In the genomic region with DNA sequence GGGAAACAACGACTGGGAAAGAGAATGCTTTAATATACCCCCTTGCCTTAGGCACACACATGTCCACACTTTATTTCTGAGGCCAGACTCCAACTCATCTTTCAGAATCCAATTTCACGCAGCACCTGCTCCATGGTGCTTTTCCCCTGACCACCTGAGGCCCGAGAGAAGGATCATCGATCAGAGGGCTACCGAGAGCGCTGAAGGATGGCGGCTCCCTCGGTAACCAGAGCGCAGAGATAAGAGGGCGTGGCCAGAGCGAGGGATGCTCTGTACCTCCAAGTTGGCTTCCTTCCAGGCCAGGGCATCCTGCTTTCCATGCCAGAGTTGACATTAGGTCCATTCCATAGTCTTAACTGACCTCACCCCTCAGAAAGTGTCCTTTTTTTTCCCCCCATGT, we compare ENCODE assay signal across 8 mouse cellular contexts. TPM values are rescaled to one million over a fixed set of nuclear protein-coding genes. Genes with fewer than 3 reads are reported as not detected.
DNase-seq lines count a peak whose midpoint lies in the region; ATAC-seq and TF ChIP-seq lines count a peak whose summit lies in the region.

No protein-coding gene starts in this region.

- WGBS in embryonic facial prominence, embryonic 11.5 days: under 1% methylated on average over 11 of the region's 11 CpGs
- 0% methylated on average over 11 of the region's 11 CpGs for WGBS in intestine, embryonic 14.5 days

- no peaks in the 10 kb centered on the region; the same call in 1 of the 2 replicates for H3K36me3 ChIP-seq in embryonic facial prominence, embryonic 11.5 days (replicated peaks; ENCODE audit: control insufficient read depth, insufficient read depth, low read depth, low read length)
- H3K36me3 ChIP-seq in intestine, embryonic 14.5 days (ENCODE audit: control insufficient read depth, insufficient read depth, low read length): no peaks in the 10 kb centered on the region
- no peaks in the 10 kb centered on the region for H3K36me3 ChIP-seq in myocyte (ENCODE audit: control insufficient read depth, insufficient read depth)

- no peak for TF ChIP-seq CTCF in layer of hippocampus, adult 2 months (conservative IDR thresholded peaks at IDR 0.05)

- peak overlapping the region; percentile 93 for H3K9ac ChIP-seq in embryonic facial prominence, embryonic 11.5 days (replicated peaks; ENCODE audit: low read length)
- peak overlapping the region; percentile 94; the same call in 1 of the 2 replicates for H3K9ac ChIP-seq in intestine, embryonic 14.5 days (ENCODE audit: low read length)

- ATAC-seq in embryonic facial prominence, embryonic 11.5 days (replicated peaks; ENCODE audit: insufficient number of reproducible peaks, low FRiP score, low TSS enrichment, low read depth): peak; percentile 11; the same call in 1 of the 2 replicates
- ATAC-seq in intestine, embryonic 14.5 days (replicated peaks; ENCODE audit: low FRiP score, low TSS enrichment, low read depth): peak; percentile 13; the same call in 1 of the 2 replicates

- H3K27me3 ChIP-seq in embryonic facial prominence, embryonic 11.5 days (ENCODE audit: control insufficient read depth, insufficient read depth, low read length): no peaks in the 10 kb centered on the region
- 0 out of 2 replicates have a peak, but pooled peaks cover 7% of the 10 kb centered on the region for H3K27me3 ChIP-seq in intestine, embryonic 14.5 days (replicated peaks; ENCODE audit: control insufficient read depth, insufficient read depth, low read length)
- H3K27me3 ChIP-seq in myocyte (ENCODE audit: control insufficient read depth, insufficient read depth, insufficient read length): no peaks in the 10 kb centered on the region

- peak overlapping the region; percentile 82; the same call in 1 of the 2 replicates for H3K27ac ChIP-seq in layer of hippocampus, adult 2 months
- peak overlapping the region; percentile 93; the same call in 1 of the 2 replicates for H3K27ac ChIP-seq in embryonic facial prominence, embryonic 11.5 days (replicated peaks; ENCODE audit: low read depth, low read length)
- peak overlapping the region; percentile 96 for H3K27ac ChIP-seq in intestine, embryonic 14.5 days (ENCODE audit: low read depth)

- DNase-seq in layer of hippocampus, adult 2 months (ENCODE audit: low spot score in 2 of 2): no peak
- DNase-seq in layer of hippocampus, adult 9-11 months: no peak
- no peak for DNase-seq in embryonic facial prominence, embryonic 11.5 days (ENCODE audit: low spot score)
- DNase-seq in intestine, embryonic 14.5 days (ENCODE audit: low spot score): no peak
- DNase-seq in adrenal gland, adult 2 months: no peak
- DNase-seq in adrenal gland, adult 18-20 months (ENCODE audit: low spot score in 2 of 2): no peak
- no peak for DNase-seq in urinary bladder, postnatal 4 days (ENCODE audit: low spot score in 2 of 2)

- TF ChIP-seq POLR2A in myocyte (IDR thresholded peaks at IDR 0.05; ENCODE audit: insufficient read length, low read depth): no peak

- peak overlapping the region; percentile 70 for H3K4me3 ChIP-seq in layer of hippocampus, adult 2 months
- H3K4me3 ChIP-seq in embryonic facial prominence, embryonic 11.5 days (ENCODE audit: low read depth, low read length): peak overlapping the region; percentile 71
- peak overlapping the region; percentile 67 for H3K4me3 ChIP-seq in intestine, embryonic 14.5 days (ENCODE audit: low read depth, low read length)
- H3K4me3 ChIP-seq in myocyte: peak overlapping the region; percentile 28

- no peaks in the 10 kb centered on the region for H3K9me3 ChIP-seq in embryonic facial prominence, embryonic 11.5 days (replicated peaks; ENCODE audit: control insufficient read depth, low read length)
- no peaks in the 10 kb centered on the region for H3K9me3 ChIP-seq in intestine, embryonic 14.5 days (ENCODE audit: control insufficient read depth, low read length)

- no peak overlapping the region for H3ac ChIP-seq in myocyte (ENCODE audit: control insufficient read depth, insufficient read length)

- no peaks in the 10 kb centered on the region for H3K79me2 ChIP-seq in myocyte (ENCODE audit: control insufficient read depth, insufficient read depth)

- H3K4me2 ChIP-seq in embryonic facial prominence, embryonic 11.5 days (ENCODE audit: low read depth, low read length): peak overlapping the region; percentile 89
- peak overlapping the region; percentile 69 for H3K4me2 ChIP-seq in intestine, embryonic 14.5 days (ENCODE audit: low read length)
- H3K4me2 ChIP-seq in myocyte (ENCODE audit: low read depth): peak overlapping the region; percentile 88

- no peaks in the 10 kb centered on the region for H3K4me1 ChIP-seq in embryonic facial prominence, embryonic 11.5 days (ENCODE audit: control insufficient read depth, insufficient read depth, low read length)
- H3K4me1 ChIP-seq in intestine, embryonic 14.5 days (replicated peaks; ENCODE audit: control insufficient read depth, insufficient read depth, low read length): peaks cover 25% of the 10 kb centered on the region

TF ChIP-seq in myocyte, 11 proteins besides CTCF, POLR2A, EP300 and RAD21:
- TF ChIP-seq TCF12 (IDR thresholded peaks at IDR 0.05; ENCODE audit: insufficient read depth, poor library complexity, severe bottlenecking) (no peak), TCF3 (IDR thresholded peaks at IDR 0.05; ENCODE audit: insufficient read length, low read depth) (no peak), MYOD1 (IDR thresholded peaks at IDR 0.05; ENCODE audit: control insufficient read depth in 1 of 3, insufficient read length in 2 of 3, low read depth in 2 of 3) (no peak), REST (IDR thresholded peaks at IDR 0.05; ENCODE audit: insufficient read depth, insufficient read length) (no peak), E2F4 (IDR thresholded peaks at IDR 0.05; ENCODE audit: insufficient read depth) (no peak), MYOG (IDR thresholded peaks at IDR 0.05; ENCODE audit: control insufficient read depth in 1 of 3, insufficient read depth in 1 of 3, insufficient read length in 2 of 3, low read depth in 2 of 3) (no peak), SRF (IDR thresholded peaks at IDR 0.05; ENCODE audit: control insufficient read depth, insufficient read length, low read depth) (no peak), CEBPB (IDR thresholded peaks at IDR 0.05; ENCODE audit: insufficient read depth, poor library complexity, severe bottlenecking) (no peak), MAX (IDR thresholded peaks at IDR 0.05; ENCODE audit: low read depth) (no peak), POLR2AphosphoS2 (IDR thresholded peaks at IDR 0.05; ENCODE audit: insufficient read length, low read depth) (no peak), USF1 (IDR thresholded peaks at IDR 0.05; ENCODE audit: low read depth) (no peak)

RNA-seq across cellular contexts. Expression of a gene that starts 0.6 kb away (rescaled TPM):
- total RNA-seq in layer of hippocampus, adult 2 months (2021): 1 to 10 TPM; 4.9 to 5.1 TPM
- polyA plus RNA-seq in embryonic facial prominence, embryonic 11.5 days (2014; fragmentation: Nextera tagmentation; extraction: Ambion mirVana): 39.7 TPM in 2 replicates
- 28.3 and 33.2 TPM in 2 replicates for polyA plus RNA-seq in intestine, embryonic 14.5 days (2014; fragmentation: Nextera tagmentation; extraction: Ambion mirVana)
- 0.78 TPM for polyA plus RNA-seq in myocyte (2012; fragmentation: generic; extraction: Trizol)
- total RNA-seq in adrenal gland, adult 2 months (2021): 1 to 10 TPM; 1.5 to 1.6 TPM
- polyA plus RNA-seq in adrenal gland, adult 2 months (2012; rRNA removed): 1.6 and 2.0 TPM in 2 replicates
- total RNA-seq in adrenal gland, adult 18-20 months (2021): 1 to 10 TPM in 1 of 2 experiments, under 1 TPM in 1; 0.45 to 1.1 TPM
